Mouse (Mus musculus) bone marrow macrophage, adult 2 months (primary cell): ENCODE measurements at regions not wholly inside any gene's neighbourhood (a gene's known extent, or its start where the extent isn't known, plus 50 kb on each side); places are given as distances from the start of the nearest gene placed in this dataset.

Experiments used
- CTCF ChIP-seq: IDR thresholded peaks from 2 replicates; pipeline ENCODE4 v1.5.1; 2012; ENCODE audit warnings: low read depth, mild to moderate bottlenecking, low read length, moderate library complexity
- POLR2A ChIP-seq: IDR thresholded peaks from 2 replicates; pipeline ENCODE4 v1.6.1; 2012; ENCODE audit warnings: mild to moderate bottlenecking, low read depth, low read length, borderline replicate concordance

DNA sequence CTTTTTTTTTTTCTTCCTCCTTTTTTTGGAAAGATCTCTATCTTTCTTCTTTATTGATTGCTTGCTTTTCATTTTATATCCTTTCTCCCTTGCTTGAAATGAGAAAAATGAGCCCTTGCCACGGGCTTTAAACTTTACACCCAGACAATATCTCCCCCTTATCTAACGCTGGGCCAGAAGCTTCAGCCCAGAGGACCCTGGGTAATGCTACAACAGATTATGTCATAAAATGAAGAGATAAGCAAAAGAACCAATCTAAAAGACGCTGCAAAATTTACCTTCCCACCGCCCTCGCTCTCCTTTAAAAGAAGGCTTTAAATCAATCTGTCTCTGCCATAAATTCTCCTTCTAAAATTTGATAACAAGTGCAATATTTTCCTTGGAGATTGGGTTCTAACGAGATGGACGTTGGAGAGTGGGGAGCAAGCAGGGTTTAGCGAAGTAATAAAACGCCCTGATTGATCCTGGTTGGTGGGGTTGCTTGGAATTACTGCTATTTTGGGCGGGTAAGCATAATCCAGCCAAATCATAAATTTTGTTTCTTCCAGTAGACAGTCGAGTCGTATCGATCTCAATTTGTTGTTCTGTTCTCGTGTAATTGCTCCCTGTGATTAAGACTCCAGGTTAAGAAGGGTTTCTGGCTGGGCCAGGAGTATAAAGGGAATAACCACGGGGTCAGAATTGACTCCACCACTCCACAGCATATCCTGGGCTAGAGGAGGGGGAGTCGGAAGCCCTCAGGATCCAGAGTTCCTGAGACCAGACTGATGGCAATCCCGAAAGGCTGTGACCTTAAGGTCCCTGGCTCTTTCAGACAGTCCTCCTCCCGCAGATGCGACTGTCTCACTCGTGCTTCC lies 318.9 kb downstream of the Gm9195 start:
- TF ChIP-seq POLR2A (no peak), CTCF (no peak)
